Mouse (Mus musculus): Measurements from ENCODE around the gene Tex38.

The Tex38 gene

GRCm38 (mm10) chr4:115780918-115781317, at the start of gene Tex38:
TSS of gene Tex38 (minus strand) at chr4:115781018.
- in situ Hi-C loops (cut with MboI, MseI), result no loop called here

- in situ Hi-C loops (cut with MboI, MseI), result loop anchor here (25.0 kb wide), 1 partner anchor 1307 kb away; the partner anchor contains the start of genes Btbd19, Plk3 and Tctex1d4
These were observed 49.7 kb upstream of the Tex38 start for GRCm38 (mm10) chr4:115830491-115830890.

GRCm38 (mm10) chr4:115828572-115828902, 47.7 kb upstream of the Tex38 start:
- in situ Hi-C loops (cut with MboI, MseI), result loop anchor here (5.0 to 25.0 kb wide), 3 partner anchors 86 to 1309 kb away; partner anchors contain the start of genes Btbd19, Plk3 and Tctex1d4

GRCm38 (mm10) chr4:115827888-115828571, 47.2 kb upstream of the Tex38 start, which contains the start of gene Mob3c:
TSS of gene Mob3c (plus strand) at chr4:115828092.
- in situ Hi-C loops (cut with MboI, MseI), result loop anchor here (5.0 to 25.0 kb wide), 3 partner anchors 86 to 1309 kb away; partner anchors contain the start of genes Btbd19, Plk3 and Tctex1d4

- in situ Hi-C loops (cut with MboI, MseI), result loop anchor here (5.0 to 25.0 kb wide), 3 partner anchors 85 to 1310 kb away; partner anchors contain the start of genes Btbd19, Plk3 and Tctex1d4
These were observed 46.7 kb upstream of the Tex38 start for GRCm38 (mm10) chr4:115827535-115827887.

- in situ Hi-C loops (cut with MboI, MseI), result loop anchor here (5.0 to 25.0 kb wide), 3 partner anchors 85 to 1310 kb away; partner anchors contain the start of genes Btbd19, Plk3 and Tctex1d4
These were observed 46.2 kb upstream of the Tex38 start for GRCm38 (mm10) chr4:115827066-115827465.

- in situ Hi-C loops (cut with MboI, MseI), result loop anchor here (5.0 to 25.0 kb wide), 3 partner anchors 83 to 1312 kb away; partner anchors contain the start of genes Btbd19, Plk3 and Tctex1d4
These were observed 44.5 kb upstream of the Tex38 start for GRCm38 (mm10) chr4:115825271-115825670.

GRCm38 (mm10) chr4:115824178-115824577, 43.4 kb upstream of the Tex38 start:
- in situ Hi-C loops (cut with MboI, MseI), result loop anchor here (10.0 kb wide), 1 partner anchor 1081 kb away; no protein-coding TSS in a partner anchor

- in situ Hi-C loops (cut with MboI, MseI), result loop anchor here (10.0 kb wide), 1 partner anchor 1083 kb away; no protein-coding TSS in a partner anchor
These were observed 41.1 kb upstream of the Tex38 start for GRCm38 (mm10) chr4:115821928-115822327.

GRCm38 (mm10) chr4:115821431-115821830, 40.6 kb upstream of the Tex38 start:
- in situ Hi-C loops (cut with MboI, MseI), result loop anchor here (10.0 kb wide), 1 partner anchor 1083 kb away; no protein-coding TSS in a partner anchor

- in situ Hi-C loops (cut with MboI, MseI), result loop anchor here (10.0 kb wide), 1 partner anchor 1084 kb away; no protein-coding TSS in a partner anchor
These were observed 40.1 kb upstream of the Tex38 start for GRCm38 (mm10) chr4:115820944-115821343.

GRCm38 (mm10) chr4:115820199-115820598, 39.4 kb upstream of the Tex38 start:
- in situ Hi-C loops (cut with MboI, MseI), result loop anchor here (10.0 kb wide), 1 partner anchor 1085 kb away; no protein-coding TSS in a partner anchor

- in situ Hi-C loops (cut with MboI, MseI), result no loop called here
These were observed 34.8 kb upstream of the Tex38 start for GRCm38 (mm10) chr4:115815606-115816005.

GRCm38 (mm10) chr4:115812326-115812725, 31.5 kb upstream of the Tex38 start:
- in situ Hi-C loops (cut with MboI, MseI), result no loop called here

GRCm38 (mm10) chr4:115799981-115800380, 19.2 kb upstream of the Tex38 start:
- in situ Hi-C loops (cut with MboI, MseI), result no loop called here

- in situ Hi-C loops (cut with MboI, MseI), result no loop called here
These were observed 14.5 kb upstream of the Tex38 start for GRCm38 (mm10) chr4:115795360-115795759.

GRCm38 (mm10) chr4:115790864-115791263, 10.0 kb upstream of the Tex38 start:
- in situ Hi-C loops (cut with MboI, MseI), result no loop called here

- in situ Hi-C loops (cut with MboI, MseI), result no loop called here
These were observed 4.8 kb upstream of the Tex38 start for GRCm38 (mm10) chr4:115785511-115786034.

- in situ Hi-C loops (cut with MboI, MseI), result no loop called here
These were observed 4.1 kb upstream of the Tex38 start, which contains the start of gene Atpaf1 for GRCm38 (mm10) chr4:115784769-115785510. TSS of gene Atpaf1 (plus strand) at chr4:115784812.

GRCm38 (mm10) chr4:115782026-115782805, 1.4 kb upstream of the Tex38 start:
- in situ Hi-C loops (cut with MboI, MseI), result no loop called here

GRCm38 (mm10) chr4:115780269-115780668, 549 bp downstream of the Tex38 start:
- in situ Hi-C loops (cut with MboI, MseI), result no loop called here
